Mouse (Mus musculus): ENCODE data around the gene 4930469K13Rik. TPM values are rescaled to one million over a fixed set of nuclear protein-coding genes. Genes with fewer than 3 reads are reported as not detected.

4930469K13Rik gene
- total RNA-seq, 2 experiments from 2014 or later, result not detected

- no peak for DNase-seq (ENCODE audit: low spot score in 2 of 2)
- TF ChIP-seq CTCF (conservative IDR thresholded peaks at IDR 0.05), result no peak
- H3K27ac ChIP-seq, result no peak overlapping the region
- H3K4me3 ChIP-seq, result no peak overlapping the region; the same call in 1 of the 2 replicates
Observed at GRCm38 (mm10) chr11:34048375-34049124, 49.8 kb downstream of the 4930469K13Rik start.

GRCm38 (mm10) chr11:34047542-34047937 is 50.8 kb downstream of the 4930469K13Rik start:
- no peak for DNase-seq (ENCODE audit: low spot score in 2 of 2)
- Histone ChIP-seq H3K27ac (peak overlapping the region; percentile 48), H3K4me3 (peak overlapping the region; percentile 13)
- no peak for TF ChIP-seq CTCF (conservative IDR thresholded peaks at IDR 0.05)

- H3K4me3 ChIP-seq, result peak within 1 kb of the TSS; percentile 13
- DNase-seq (ENCODE audit: low spot score in 2 of 2), result no peak
- TF ChIP-seq CTCF (conservative IDR thresholded peaks at IDR 0.05), result no peak
- peak within 1 kb of the TSS; percentile 48 for H3K27ac ChIP-seq
Observed at GRCm38 (mm10) chr11:34046767-34047541, 51.4 kb downstream of the 4930469K13Rik start, which contains the start of gene Lcp2. Gene Lcp2 (plus strand): TSS chr11:34046920.

- DNase-seq (ENCODE audit: low spot score in 2 of 2), result no peak
- no peak overlapping the region for H3K4me3 ChIP-seq
- H3K27ac ChIP-seq, result no peak overlapping the region
- no peak for TF ChIP-seq CTCF (conservative IDR thresholded peaks at IDR 0.05)
Observed at GRCm38 (mm10) chr11:34042808-34043207, 55.5 kb downstream of the 4930469K13Rik start.

- TF ChIP-seq CTCF (conservative IDR thresholded peaks at IDR 0.05), result no peak
- DNase-seq (ENCODE audit: low spot score in 2 of 2), result no peak
- Histone ChIP-seq H3K4me3 (no peak overlapping the region), H3K27ac (no peak overlapping the region)
Observed at GRCm38 (mm10) chr11:34040061-34040460, 58.3 kb downstream of the 4930469K13Rik start.

GRCm38 (mm10) chr11:34035909-34036658 is 62.3 kb downstream of the 4930469K13Rik start:
- no peak for TF ChIP-seq CTCF (conservative IDR thresholded peaks at IDR 0.05)
- no peak overlapping the region for H3K4me3 ChIP-seq

GRCm38 (mm10) chr11:34034794-34035193 is 63.6 kb downstream of the 4930469K13Rik start:
- Histone ChIP-seq H3K4me3 (no peak overlapping the region), H3K27ac (no peak overlapping the region)
- no peak for DNase-seq (ENCODE audit: low spot score in 2 of 2)
- TF ChIP-seq CTCF (conservative IDR thresholded peaks at IDR 0.05), result no peak

More at GRCm38 (mm10) chr11:34035909-34036658, 62.3 kb downstream of the 4930469K13Rik start:
- DNase-seq (ENCODE audit: low spot score in 2 of 2), result no peak
- H3K27ac ChIP-seq, result no peak overlapping the region

- Histone ChIP-seq H3K4me3 (no peak overlapping the region), H3K27ac (no peak overlapping the region)
Observed at GRCm38 (mm10) chr11:34034008-34034505, 64.3 kb downstream of the 4930469K13Rik start.

GRCm38 (mm10) chr11:34031015-34031805 is 67.1 kb downstream of the 4930469K13Rik start:
- no peak for TF ChIP-seq CTCF (conservative IDR thresholded peaks at IDR 0.05)
- peak in 1 of 2 experiments; percentile 12 for DNase-seq (ENCODE audit: low spot score in 2 of 2)
- no peak overlapping the region for H3K4me3 ChIP-seq
- no peak overlapping the region for H3K27ac ChIP-seq

More at GRCm38 (mm10) chr11:34034008-34034505, 64.3 kb downstream of the 4930469K13Rik start:
- no peak for DNase-seq (ENCODE audit: low spot score in 2 of 2)
- TF ChIP-seq CTCF (conservative IDR thresholded peaks at IDR 0.05), result no peak

GRCm38 (mm10) chr11:34029658-34030057 is 68.7 kb downstream of the 4930469K13Rik start:
- Histone ChIP-seq H3K27ac (no peak overlapping the region), H3K4me3 (no peak overlapping the region)
- no peak for DNase-seq (ENCODE audit: low spot score in 2 of 2)
- no peak for TF ChIP-seq CTCF (conservative IDR thresholded peaks at IDR 0.05)

GRCm38 (mm10) chr11:34025091-34025490 is 73.3 kb downstream of the 4930469K13Rik start:
- Histone ChIP-seq H3K4me3 (no peak overlapping the region), H3K27ac (no peak overlapping the region)
- TF ChIP-seq CTCF (conservative IDR thresholded peaks at IDR 0.05), result no peak
- no peak for DNase-seq (ENCODE audit: low spot score in 2 of 2)

All from layer of hippocampus, adult 2 months (tissue).